Mouse (Mus musculus) cerebellum, adult 2 months (tissue): ENCODE measurements around the gene Renbp.

Experiments used
- CTCF ChIP-seq: fragments of 200-500 bp; IDR thresholded peaks from 2 replicates; pipeline ENCODE4 v1.5.1; 2011; ENCODE audit warnings: low read depth, mild to moderate bottlenecking, control low read depth, low read length, moderate library complexity, borderline replicate concordance; ENCODE audit not compliant: insufficient read depth
- POLR2A ChIP-seq: fragments of 200-500 bp; IDR thresholded peaks from 2 replicates; pipeline ENCODE4 v1.6.1; 2011; ENCODE audit warnings: low read length, control low read depth, borderline replicate concordance; ENCODE audit not compliant: insufficient read depth

- TF ChIP-seq CTCF: no peak
- TF ChIP-seq POLR2A: no peak
Measured at GRCm38 (mm10) chrX:73976283-73976682, 45.6 kb upstream of the Renbp start.
